Mouse (Mus musculus): ENCODE data around the gene Eif2ak4. TPM values are rescaled to one million over a fixed set of nuclear protein-coding genes. Genes with fewer than 3 reads are reported as not detected.

Gene Eif2ak4
- total and polyA plus RNA-seq, 3 experiments = 16.1 to 22.3 (median 18.1) TPM

DNA sequence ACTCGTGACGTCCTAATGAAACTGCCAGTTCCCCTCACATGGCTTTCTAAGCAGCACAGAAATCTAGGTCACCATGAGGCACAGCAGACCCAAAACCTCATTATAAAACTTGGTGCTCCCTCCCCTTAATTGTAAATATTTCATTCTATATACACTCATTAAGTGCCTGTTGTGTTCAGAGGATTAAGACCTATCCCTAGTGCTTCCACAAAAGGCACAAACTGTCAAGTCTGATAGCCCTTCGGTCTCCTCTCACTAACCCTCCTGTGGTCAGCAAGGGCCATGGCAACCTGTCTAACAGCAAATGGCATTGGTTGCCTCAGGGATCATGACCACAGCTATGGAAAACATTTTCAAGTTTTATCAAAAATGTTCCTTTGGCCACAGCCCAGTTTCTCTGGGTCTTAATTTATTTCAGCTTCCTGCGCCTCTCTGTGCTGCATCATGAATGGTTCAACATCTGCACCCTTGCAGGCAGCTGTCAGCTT, 34.5 kb upstream of the Eif2ak4 start:
- H3K27ac ChIP-seq (ENCODE audit: insufficient read depth, low read depth) = no peak overlapping the region
- in situ Hi-C loops (cut with MboI; ENCODE audit: low pct_ligation_motif_present, low pct_unique_long_range_greater_than_20kb, low sequenced_read_pairs) = no loop called here

DNA sequence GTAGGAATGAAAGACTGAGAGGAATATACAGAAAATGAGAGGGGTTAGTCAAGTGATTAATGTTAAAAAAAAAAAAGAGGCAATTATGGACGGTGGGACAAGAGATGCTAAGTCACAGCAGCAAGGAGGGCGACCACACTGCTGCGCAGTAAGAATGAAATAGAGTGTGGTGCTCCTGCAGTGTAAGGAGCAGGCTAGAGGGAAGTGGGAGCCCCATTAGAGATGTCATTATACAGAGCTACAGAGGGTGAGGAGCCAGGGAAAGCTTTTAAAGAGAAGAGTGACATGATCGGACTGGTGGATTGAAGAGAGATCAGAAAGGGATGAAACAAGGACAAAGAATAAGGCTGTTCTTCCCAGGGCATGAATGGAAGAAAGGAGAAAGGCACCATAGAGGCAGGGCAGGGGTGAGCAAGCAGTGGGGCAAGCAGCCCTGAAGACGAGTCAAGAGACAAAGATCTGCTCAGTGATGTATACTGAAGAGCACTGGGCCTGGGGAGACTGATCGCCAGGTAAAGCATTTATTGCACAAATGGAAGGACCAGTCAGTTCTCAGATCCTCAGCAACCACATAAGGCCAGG, 33.2 kb upstream of the Eif2ak4 start:
- Histone ChIP-seq H3K79me2 (replicated peaks; ENCODE audit: control insufficient read depth, extremely low read depth, insufficient read depth, poor library complexity, severe bottlenecking) (no peaks in the 10 kb centered on the region), H3K4me1 (ENCODE audit: control insufficient read depth in 1 of 2, insufficient read depth in 2 of 2) (peaks cover 0 to 8% of the 10 kb centered on the region in 2 experiments; a peak in 1 of 4 replicates), H3K4me2 (ENCODE audit: insufficient read depth, low read depth, poor library complexity, severe bottlenecking) (no peak overlapping the region), H3K4me3 (replicated peaks in 1 of 3; ENCODE audit: low read depth in 2 of 3, low read length in 2 of 3, poor library complexity in 1 of 3) (no peak overlapping the region), H3K36me3 (replicated peaks in 1 of 2; ENCODE audit: control insufficient read depth in 1 of 2, insufficient read depth in 1 of 2, low read length in 1 of 2) (no peaks in the 10 kb centered on the region), H3K9me3 (replicated peaks; ENCODE audit: low read length) (no peaks in the 10 kb centered on the region), H3K9ac (ENCODE audit: insufficient read depth, low read depth) (no peak overlapping the region), H3K27ac (ENCODE audit: insufficient read depth, low read depth) (no peak overlapping the region), H3K27me3 (replicated peaks) (no peaks in the 10 kb centered on the region)
- in situ Hi-C loops (cut with MboI; ENCODE audit: low pct_ligation_motif_present, low pct_unique_long_range_greater_than_20kb, low sequenced_read_pairs) = no loop called here
- TF ChIP-seq ZKSCAN1 (IDR thresholded peaks at IDR 0.05; ENCODE audit: borderline replicate concordance, low read depth, low read length) (no peak), KAT2A (IDR thresholded peaks at IDR 0.05; ENCODE audit: insufficient replicate concordance, low read length) (no peak), CTCF (conservative IDR thresholded peaks at IDR 0.05 in 1 of 2, IDR thresholded peaks at IDR 0.05 in 1 of 2; ENCODE audit: low read depth in 2 of 2, low read length in 2 of 2) (no peak), MYC (IDR thresholded peaks at IDR 0.05; ENCODE audit: low read depth, low read length) (no peak), CHD1 (IDR thresholded peaks at IDR 0.05; ENCODE audit: low read depth, low read length) (no peak), USF1 (IDR thresholded peaks at IDR 0.05; ENCODE audit: low read depth, low read length) (no peak)
- dilution Hi-C loops (cut with MboI; ENCODE audit: extremely low pct_ligation_motif_present, extremely low pct_unique_long_range_greater_than_20kb, low sequenced_read_pairs) = no loop called here
- no peak for DNase-seq (ENCODE audit: extremely low read depth)

More for the DNA sequence above, 34.5 kb upstream of the Eif2ak4 start:
- Histone ChIP-seq H3K9ac (ENCODE audit: insufficient read depth, low read depth) (no peak overlapping the region), H3K4me2 (ENCODE audit: insufficient read depth, low read depth, poor library complexity, severe bottlenecking) (no peak overlapping the region), H3K4me1 (ENCODE audit: control insufficient read depth in 1 of 2, insufficient read depth in 2 of 2) (peaks cover 0 to 8% of the 10 kb centered on the region in 2 experiments; a peak in 1 of 4 replicates), H3K9me3 (replicated peaks; ENCODE audit: low read length) (no peaks in the 10 kb centered on the region), H3K79me2 (replicated peaks; ENCODE audit: control insufficient read depth, extremely low read depth, insufficient read depth, poor library complexity, severe bottlenecking) (no peaks in the 10 kb centered on the region), H3K27me3 (replicated peaks) (no peaks in the 10 kb centered on the region), H3K36me3 (replicated peaks in 1 of 2; ENCODE audit: control insufficient read depth in 1 of 2, insufficient read depth in 1 of 2, low read length in 1 of 2) (no peaks in the 10 kb centered on the region), H3K4me3 (replicated peaks in 1 of 3; ENCODE audit: low read depth in 2 of 3, low read length in 2 of 3, poor library complexity in 1 of 3) (no peak overlapping the region)
- TF ChIP-seq RAD21 (IDR thresholded peaks at IDR 0.05; ENCODE audit: low read depth, low read length) (no peak), ELF1 (IDR thresholded peaks at IDR 0.05; ENCODE audit: low read depth, low read length) (no peak), USF2 (conservative IDR thresholded peaks at IDR 0.05; ENCODE audit: low read depth, low read length) (no peak)
- no peak for DNase-seq (ENCODE audit: extremely low read depth)
- dilution Hi-C loops (cut with MboI; ENCODE audit: extremely low pct_ligation_motif_present, extremely low pct_unique_long_range_greater_than_20kb, low sequenced_read_pairs) = no loop called here

DNA sequence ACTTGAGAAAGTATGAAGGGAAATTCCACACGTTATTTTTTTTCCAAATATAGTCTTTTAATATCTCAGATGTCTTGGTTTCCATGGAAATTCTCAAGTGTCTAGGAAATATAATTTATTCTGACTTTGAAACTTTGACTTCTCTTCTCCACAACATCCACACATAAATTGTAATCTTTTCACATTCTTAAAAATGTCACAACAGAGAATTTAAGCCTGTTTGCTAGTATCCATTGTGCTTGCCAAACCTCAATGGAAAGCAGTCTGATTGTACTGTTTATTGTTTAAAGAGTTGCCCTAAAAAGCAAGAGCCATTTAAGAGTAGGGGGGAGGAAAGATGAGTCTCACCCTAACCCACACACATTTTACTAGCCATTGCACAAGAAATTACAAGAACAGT, 16.6 kb upstream of the Eif2ak4 start:
- Histone ChIP-seq H3K79me2 (replicated peaks; ENCODE audit: control insufficient read depth, extremely low read depth, insufficient read depth, poor library complexity, severe bottlenecking) (no peaks in the 10 kb centered on the region), H3K36me3 (replicated peaks in 1 of 2; ENCODE audit: control insufficient read depth in 1 of 2, insufficient read depth in 1 of 2, low read length in 1 of 2) (no peaks in the 10 kb centered on the region), H3K9ac (ENCODE audit: insufficient read depth, low read depth) (no peak overlapping the region), H3K27ac (ENCODE audit: insufficient read depth, low read depth) (no peak overlapping the region), H3K27me3 (replicated peaks) (no peaks in the 10 kb centered on the region), H3K4me3 (replicated peaks in 1 of 3; ENCODE audit: low read depth in 2 of 3, low read length in 2 of 3, poor library complexity in 1 of 3) (no peak overlapping the region), H3K4me2 (ENCODE audit: insufficient read depth, low read depth, poor library complexity, severe bottlenecking) (no peak overlapping the region), H3K9me3 (replicated peaks; ENCODE audit: low read length) (peaks cover 12% of the 10 kb centered on the region), H3K4me1 (ENCODE audit: control insufficient read depth in 1 of 2, insufficient read depth in 2 of 2) (peaks cover 0 to 9% of the 10 kb centered on the region in 2 experiments; a peak in 2 of 4 replicates)
- in situ Hi-C loops (cut with MboI; ENCODE audit: low pct_ligation_motif_present, low pct_unique_long_range_greater_than_20kb, low sequenced_read_pairs) (no loop called here), dilution Hi-C loops (cut with MboI; ENCODE audit: extremely low pct_ligation_motif_present, extremely low pct_unique_long_range_greater_than_20kb, low sequenced_read_pairs) (no loop called here)
- no peak for DNase-seq (ENCODE audit: extremely low read depth)
- no peak for TF ChIP-seq GABPA (IDR thresholded peaks at IDR 0.05; ENCODE audit: insufficient replicate concordance, low read depth, low read length)
- no peak for TF ChIP-seq JUND (conservative IDR thresholded peaks at IDR 0.05; ENCODE audit: low read depth, low read length)
- no peak for TF ChIP-seq IRF4 (IDR thresholded peaks at IDR 0.05; ENCODE audit: low read depth, low read length)
- TF ChIP-seq ZNF384 (IDR thresholded peaks at IDR 0.05; ENCODE audit: low read depth, low read length) = no peak
